Mouse (Mus musculus): ENCODE data around the gene Anks1b. TPM values are rescaled to one million over a fixed set of nuclear protein-coding genes. Genes with fewer than 3 reads are reported as not detected.

Gene Anks1b
- polyA plus RNA-seq, 1 experiment from 2014 or later, result 0.71 TPM

DNA sequence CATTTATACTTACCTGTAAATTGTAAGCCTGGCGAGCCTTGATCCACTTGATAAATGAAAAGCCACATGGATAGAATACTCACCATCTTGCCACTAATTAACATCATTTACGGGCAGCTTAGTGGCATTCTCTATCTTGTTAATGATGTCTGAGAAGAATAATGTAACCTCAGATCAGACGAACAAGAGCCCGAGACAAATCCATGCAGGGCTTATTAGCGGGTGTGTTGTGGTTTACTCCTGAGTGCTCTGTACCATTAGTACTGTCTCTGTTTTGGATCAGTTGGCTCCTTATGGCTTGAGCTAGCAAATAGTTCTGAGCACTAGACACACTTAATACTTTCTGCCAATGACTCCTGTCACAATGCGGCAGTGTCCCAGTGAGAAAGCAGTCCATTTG is 220.6 kb downstream of the Anks1b start:
- H3K27me3 ChIP-seq (replicated peaks; ENCODE audit: control insufficient read depth, insufficient read depth, low read length), result no peaks in the 10 kb centered on the region
- no peaks in the 10 kb centered on the region for H3K36me3 ChIP-seq (ENCODE audit: control insufficient read depth, insufficient read depth, low read length)
- H3K27ac ChIP-seq (ENCODE audit: low read length), result no peak overlapping the region
- 79% methylated on average over 6 of the region's 6 CpGs for WGBS
- no peak overlapping the region for H3K4me3 ChIP-seq (ENCODE audit: low read length)
- H3K9ac ChIP-seq (ENCODE audit: low read depth, low read length), result no peak overlapping the region
- H3K4me2 ChIP-seq (ENCODE audit: low read depth, low read length), result no peak overlapping the region
- ATAC-seq, result no peak
- no peaks in the 10 kb centered on the region for H3K9me3 ChIP-seq (ENCODE audit: control insufficient read depth, low read length)
- H3K4me1 ChIP-seq (ENCODE audit: control insufficient read depth, insufficient read depth, low read length), result no peaks in the 10 kb centered on the region

DNA sequence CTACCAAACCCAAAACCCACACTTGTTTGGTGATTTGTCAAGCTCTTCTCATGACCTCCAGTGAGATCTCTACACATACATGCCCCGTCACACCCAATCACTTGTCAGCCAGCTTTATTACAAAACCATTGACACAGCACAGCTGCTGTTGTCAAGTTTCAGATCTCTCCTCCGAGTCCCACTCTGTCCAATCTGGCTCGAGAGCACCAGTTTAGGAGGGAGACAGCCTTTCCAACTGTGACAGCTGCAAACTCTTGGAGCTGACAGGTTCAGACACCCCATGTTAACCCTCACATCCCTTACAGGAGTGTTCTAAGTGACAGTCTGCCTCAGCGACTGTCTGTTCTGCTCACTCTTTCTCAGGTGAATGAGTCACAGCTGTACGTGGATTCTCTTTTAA is 239.4 kb downstream of the Anks1b start:
- Histone ChIP-seq H3K27ac (ENCODE audit: low read length) (no peak overlapping the region), H3K4me2 (ENCODE audit: low read depth, low read length) (no peak overlapping the region), H3K9me3 (ENCODE audit: control insufficient read depth, low read length) (no peaks in the 10 kb centered on the region), H3K9ac (ENCODE audit: low read depth, low read length) (no peak overlapping the region), H3K4me3 (ENCODE audit: low read length) (no peak overlapping the region), H3K27me3 (replicated peaks; ENCODE audit: control insufficient read depth, insufficient read depth, low read length) (no peaks in the 10 kb centered on the region), H3K4me1 (ENCODE audit: control insufficient read depth, insufficient read depth, low read length) (no peaks in the 10 kb centered on the region), H3K36me3 (ENCODE audit: control insufficient read depth, insufficient read depth, low read length) (no peaks in the 10 kb centered on the region)
- ATAC-seq, result no peak
- 62% methylated on average over 5 of the region's 5 CpGs for WGBS

DNA sequence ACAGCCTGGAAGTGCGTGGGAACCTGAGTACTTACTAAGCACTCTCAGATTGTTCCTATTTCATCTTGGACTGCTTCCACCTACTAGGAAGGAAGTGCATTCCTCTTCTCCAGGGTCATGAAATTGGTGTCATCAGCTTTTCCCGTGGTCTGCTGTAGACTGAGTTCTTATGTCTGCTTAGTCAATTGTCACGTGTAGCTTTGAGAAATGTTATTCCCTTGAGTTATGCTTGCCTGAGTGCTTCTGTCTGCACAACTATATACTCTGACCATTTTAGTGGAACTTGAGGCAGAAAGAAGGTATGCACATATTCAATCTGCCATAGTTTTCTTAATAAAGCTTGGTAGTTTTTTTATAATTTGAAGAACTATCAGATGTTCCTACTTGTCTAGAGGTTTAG is 243.6 kb downstream of the Anks1b start:
- WGBS, result 76% methylated on average over 3 of the region's 3 CpGs
- no peaks in the 10 kb centered on the region for H3K4me1 ChIP-seq (ENCODE audit: control insufficient read depth, insufficient read depth, low read length)

DNA sequence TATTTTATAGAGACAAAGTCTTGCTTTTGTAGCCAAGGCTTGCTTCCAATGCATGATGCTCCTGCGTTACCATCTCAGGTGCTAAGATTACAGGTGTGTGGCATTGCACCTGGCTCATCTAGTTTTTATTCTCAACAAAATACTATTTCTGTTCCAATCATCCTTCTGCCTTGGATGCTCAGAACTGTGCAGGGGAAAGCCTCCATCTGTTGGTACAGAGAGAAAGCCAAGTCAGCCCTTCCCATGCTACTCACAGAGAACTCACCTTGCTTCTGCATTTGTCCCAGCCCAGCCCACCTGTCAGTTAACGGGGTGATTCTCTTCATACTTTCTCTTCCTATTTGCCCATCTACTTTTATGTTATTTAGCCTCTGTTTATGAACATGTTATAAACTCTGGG is 244.5 kb downstream of the Anks1b start:
- Histone ChIP-seq H3K4me1 (ENCODE audit: control insufficient read depth, insufficient read depth, low read length) (no peaks in the 10 kb centered on the region), H3K4me3 (ENCODE audit: low read length) (no peak overlapping the region), H3K27me3 (replicated peaks; ENCODE audit: control insufficient read depth, insufficient read depth, low read length) (no peaks in the 10 kb centered on the region), H3K9me3 (ENCODE audit: control insufficient read depth, low read length) (no peaks in the 10 kb centered on the region), H3K9ac (ENCODE audit: low read depth, low read length) (no peak overlapping the region), H3K4me2 (ENCODE audit: low read depth, low read length) (no peak overlapping the region), H3K36me3 (ENCODE audit: control insufficient read depth, insufficient read depth, low read length) (no peaks in the 10 kb centered on the region), H3K27ac (ENCODE audit: low read length) (no peak overlapping the region)
- ATAC-seq, result no peak
- 83% methylated on average over 2 of the region's 2 CpGs for WGBS

More for the DNA sequence above, 243.6 kb downstream of the Anks1b start:
- no peak overlapping the region for H3K27ac ChIP-seq (ENCODE audit: low read length)
- no peak overlapping the region for H3K4me3 ChIP-seq (ENCODE audit: low read length)
- H3K36me3 ChIP-seq (ENCODE audit: control insufficient read depth, insufficient read depth, low read length), result no peaks in the 10 kb centered on the region
- H3K27me3 ChIP-seq (replicated peaks; ENCODE audit: control insufficient read depth, insufficient read depth, low read length), result no peaks in the 10 kb centered on the region
- no peak overlapping the region for H3K4me2 ChIP-seq (ENCODE audit: low read depth, low read length)
- no peak overlapping the region for H3K9ac ChIP-seq (ENCODE audit: low read depth, low read length)
- H3K9me3 ChIP-seq (ENCODE audit: control insufficient read depth, low read length), result no peaks in the 10 kb centered on the region
- ATAC-seq, result no peak

DNA sequence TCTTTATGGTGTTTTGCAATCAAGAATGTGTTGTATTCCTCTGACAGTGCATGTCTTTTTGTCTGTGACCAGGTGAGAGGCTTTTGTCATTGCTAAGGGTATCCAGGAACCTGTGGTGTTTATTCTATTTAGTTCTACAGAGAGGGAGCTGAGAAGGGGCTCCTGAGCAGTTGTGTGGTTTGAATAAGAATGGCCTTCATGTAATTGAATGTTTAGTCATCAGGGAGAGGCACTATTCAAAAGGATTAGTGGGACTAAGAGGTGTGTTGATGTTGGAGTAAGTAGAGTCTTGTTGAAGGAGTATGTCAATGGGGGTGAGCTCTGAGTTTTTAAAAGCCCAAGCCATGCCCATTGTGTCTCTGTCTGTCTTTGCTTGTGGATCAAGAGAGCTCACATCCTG is 264.2 kb downstream of the Anks1b start:
- H3K4me1 ChIP-seq (ENCODE audit: control insufficient read depth, insufficient read depth, low read length), result no peaks in the 10 kb centered on the region
- H3K9ac ChIP-seq (ENCODE audit: low read depth, low read length), result no peak overlapping the region
- H3K27ac ChIP-seq (ENCODE audit: low read length), result no peak overlapping the region
- no peaks in the 10 kb centered on the region for H3K36me3 ChIP-seq (ENCODE audit: control insufficient read depth, insufficient read depth, low read length)
- H3K4me3 ChIP-seq (ENCODE audit: low read length), result no peak overlapping the region
- H3K27me3 ChIP-seq (replicated peaks; ENCODE audit: control insufficient read depth, insufficient read depth, low read length), result no peaks in the 10 kb centered on the region
- H3K4me2 ChIP-seq (ENCODE audit: low read depth, low read length), result no peak overlapping the region
- H3K9me3 ChIP-seq (ENCODE audit: control insufficient read depth, low read length), result no peaks in the 10 kb centered on the region
- no peak for ATAC-seq

DNA sequence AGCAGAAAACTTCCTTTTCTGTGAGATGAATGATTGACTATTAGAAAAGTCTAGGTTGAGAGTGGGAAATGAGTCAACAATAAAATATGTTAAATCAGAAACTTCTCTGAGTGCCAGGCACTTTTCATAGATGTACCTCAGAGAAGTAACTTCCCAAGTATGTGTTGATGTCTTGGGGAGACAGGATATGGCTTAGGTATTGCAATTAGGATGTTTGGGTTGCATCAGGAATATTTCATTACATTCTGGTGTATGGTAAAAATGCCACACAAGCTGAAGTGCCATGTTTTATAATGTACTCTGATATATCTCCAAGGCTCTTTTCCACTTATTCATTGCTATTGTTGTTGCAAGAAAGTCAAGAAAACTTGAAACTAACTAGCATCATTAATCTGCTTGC is 267.6 kb downstream of the Anks1b start:
- no peaks in the 10 kb centered on the region for H3K4me1 ChIP-seq (ENCODE audit: control insufficient read depth, insufficient read depth, low read length)
- ATAC-seq, result no peak
- no peaks in the 10 kb centered on the region for H3K36me3 ChIP-seq (ENCODE audit: control insufficient read depth, insufficient read depth, low read length)

DNA sequence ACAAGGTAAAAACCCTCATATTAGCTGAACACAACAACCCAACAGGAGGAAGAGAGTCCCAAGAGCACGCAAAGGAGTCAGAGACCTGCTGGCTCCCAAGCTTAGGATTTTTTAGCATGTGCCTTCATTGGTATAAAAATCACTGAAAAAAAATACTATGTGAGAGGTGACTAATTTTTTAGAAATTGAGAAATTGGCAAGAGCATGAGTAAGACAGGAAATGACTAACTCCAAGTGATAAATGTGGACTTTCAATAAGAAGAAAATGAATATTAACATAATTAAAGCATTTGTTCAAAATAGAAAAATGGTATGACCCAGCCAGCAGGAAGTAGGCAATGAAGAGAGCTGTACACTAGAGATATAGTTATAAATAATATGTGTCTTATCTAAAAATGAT is 271.1 kb downstream of the Anks1b start:
- Histone ChIP-seq H3K4me1 (ENCODE audit: control insufficient read depth, insufficient read depth, low read length) (no peaks in the 10 kb centered on the region), H3K27ac (ENCODE audit: low read length) (no peak overlapping the region), H3K4me2 (ENCODE audit: low read depth, low read length) (no peak overlapping the region), H3K27me3 (replicated peaks; ENCODE audit: control insufficient read depth, insufficient read depth, low read length) (no peaks in the 10 kb centered on the region), H3K9ac (ENCODE audit: low read depth, low read length) (no peak overlapping the region), H3K9me3 (ENCODE audit: control insufficient read depth, low read length) (no peaks in the 10 kb centered on the region), H3K36me3 (ENCODE audit: control insufficient read depth, insufficient read depth, low read length) (no peaks in the 10 kb centered on the region), H3K4me3 (ENCODE audit: low read length) (no peak overlapping the region)
- 91% methylated on average over 1 of the region's 1 CpGs for WGBS
- no peak for ATAC-seq

More for the DNA sequence above, 267.6 kb downstream of the Anks1b start:
- H3K4me2 ChIP-seq (ENCODE audit: low read depth, low read length), result no peak overlapping the region
- no peak overlapping the region for H3K27ac ChIP-seq (ENCODE audit: low read length)
- no peaks in the 10 kb centered on the region for H3K9me3 ChIP-seq (ENCODE audit: control insufficient read depth, low read length)
- H3K27me3 ChIP-seq (replicated peaks; ENCODE audit: control insufficient read depth, insufficient read depth, low read length), result no peaks in the 10 kb centered on the region
- no peak overlapping the region for H3K4me3 ChIP-seq (ENCODE audit: low read length)
- no peak overlapping the region for H3K9ac ChIP-seq (ENCODE audit: low read depth, low read length)

DNA sequence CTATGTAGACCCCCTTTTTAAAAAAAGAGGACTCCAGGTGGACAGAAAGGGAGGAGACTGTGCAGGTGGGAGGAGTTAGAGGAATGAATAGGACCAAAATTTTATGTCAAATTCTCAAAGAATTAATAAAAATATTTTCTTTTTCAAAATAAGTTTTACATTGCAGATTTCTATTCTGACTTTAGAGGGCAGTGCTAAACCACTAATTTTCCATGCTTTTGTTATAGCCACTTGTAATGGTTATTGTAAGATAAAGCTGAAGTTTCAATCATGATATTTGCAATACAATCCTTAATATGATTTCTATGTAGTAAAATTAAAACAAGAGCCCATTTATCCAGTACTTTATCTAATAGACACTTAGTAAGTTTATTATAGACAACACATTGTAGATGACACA is 278.2 kb downstream of the Anks1b start:
- H3K4me3 ChIP-seq (ENCODE audit: low read length), result no peak overlapping the region
- ATAC-seq, result no peak
- no peak overlapping the region for H3K4me2 ChIP-seq (ENCODE audit: low read depth, low read length)
- H3K36me3 ChIP-seq (ENCODE audit: control insufficient read depth, insufficient read depth, low read length), result no peaks in the 10 kb centered on the region
- H3K9me3 ChIP-seq (ENCODE audit: control insufficient read depth, low read length), result no peaks in the 10 kb centered on the region
- H3K4me1 ChIP-seq (ENCODE audit: control insufficient read depth, insufficient read depth, low read length), result no peaks in the 10 kb centered on the region
- no peaks in the 10 kb centered on the region for H3K27me3 ChIP-seq (replicated peaks; ENCODE audit: control insufficient read depth, insufficient read depth, low read length)
- no peak overlapping the region for H3K9ac ChIP-seq (ENCODE audit: low read depth, low read length)
- H3K27ac ChIP-seq (ENCODE audit: low read length), result no peak overlapping the region

DNA sequence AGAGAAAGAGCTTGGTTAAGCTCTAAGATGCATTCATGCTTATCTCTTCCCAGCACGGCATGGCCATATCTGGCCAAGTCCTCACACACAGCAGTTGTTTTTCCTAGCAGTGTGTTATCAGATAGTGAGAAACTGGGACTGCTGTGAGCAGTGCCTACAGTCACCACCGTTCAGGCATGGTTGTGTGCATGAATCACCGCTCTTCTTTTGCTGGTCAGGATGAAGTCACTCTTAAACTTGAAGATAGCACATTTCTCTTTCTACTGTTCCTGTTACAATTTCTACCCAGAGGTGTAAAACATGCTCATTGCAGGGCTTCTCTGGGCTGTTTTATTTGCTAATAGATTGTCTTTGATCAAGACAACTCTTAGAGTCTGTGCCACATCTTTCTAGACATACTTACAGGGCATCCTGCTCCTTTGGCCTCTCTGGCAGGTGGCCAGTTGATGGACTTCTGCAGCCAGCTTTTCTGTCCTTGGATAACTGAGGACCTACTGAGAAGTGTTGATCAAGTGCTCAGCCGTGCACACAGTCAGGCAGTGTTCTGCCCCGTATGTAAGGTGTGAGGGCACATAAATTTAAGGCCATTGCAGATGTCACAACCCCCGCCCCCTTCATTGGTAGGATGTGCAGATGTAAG is 296.8 kb downstream of the Anks1b start:
- Histone ChIP-seq H3K9me3 (ENCODE audit: control insufficient read depth, low read length) (no peaks in the 10 kb centered on the region), H3K27me3 (replicated peaks; ENCODE audit: control insufficient read depth, insufficient read depth, low read length) (no peaks in the 10 kb centered on the region), H3K27ac (ENCODE audit: low read length) (no peak overlapping the region), H3K4me3 (ENCODE audit: low read length) (no peak overlapping the region), H3K9ac (ENCODE audit: low read depth, low read length) (no peak overlapping the region), H3K36me3 (ENCODE audit: control insufficient read depth, insufficient read depth, low read length) (no peaks in the 10 kb centered on the region), H3K4me2 (ENCODE audit: low read depth, low read length) (no peak overlapping the region), H3K4me1 (ENCODE audit: control insufficient read depth, insufficient read depth, low read length) (no peaks in the 10 kb centered on the region)
- ATAC-seq, result no peak
- WGBS, result 71% methylated on average over 6 of the region's 6 CpGs

DNA sequence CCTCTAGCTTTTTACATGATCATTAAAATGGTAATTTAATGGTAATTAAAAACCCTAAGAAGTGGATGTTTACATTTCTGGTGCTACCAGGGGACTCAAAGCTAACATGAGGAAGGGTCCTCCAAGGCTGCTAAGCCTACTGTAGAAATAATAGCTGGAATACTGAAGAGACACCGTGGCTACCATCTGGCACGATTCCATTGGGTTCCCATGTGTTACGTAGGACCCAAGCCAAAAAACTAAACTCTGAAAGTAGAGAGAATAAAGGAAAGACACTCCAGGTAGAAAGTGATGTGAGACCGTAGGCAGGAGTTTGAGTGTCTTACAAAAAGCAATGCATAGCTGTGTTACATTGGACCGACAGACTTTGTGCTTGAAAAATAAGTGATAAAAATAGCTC is 317.1 kb downstream of the Anks1b start:
- ATAC-seq, result no peak
- H3K36me3 ChIP-seq (ENCODE audit: control insufficient read depth, insufficient read depth, low read length), result no peaks in the 10 kb centered on the region

More for the DNA sequence above, 317.1 kb downstream of the Anks1b start:
- Histone ChIP-seq H3K4me1 (ENCODE audit: control insufficient read depth, insufficient read depth, low read length) (no peaks in the 10 kb centered on the region), H3K27ac (ENCODE audit: low read length) (no peak overlapping the region), H3K9me3 (ENCODE audit: control insufficient read depth, low read length) (no peaks in the 10 kb centered on the region), H3K27me3 (replicated peaks; ENCODE audit: control insufficient read depth, insufficient read depth, low read length) (no peaks in the 10 kb centered on the region), H3K4me3 (ENCODE audit: low read length) (no peak overlapping the region), H3K9ac (ENCODE audit: low read depth, low read length) (no peak overlapping the region), H3K4me2 (ENCODE audit: low read depth, low read length) (no peak overlapping the region)
- WGBS, result 70% methylated on average over 5 of the region's 5 CpGs
